Mouse (Mus musculus) erythroblast, embryonic 14.5 days (primary cell): ENCODE results near the gene Prepl.

Experiments used
- GATA1 ChIP-seq: IDR thresholded peaks from 2 replicates; pipeline ENCODE4 v1.6.1; 2012; ENCODE audit warnings: low read length, inconsistent platforms, mixed read lengths
- TAL1 ChIP-seq: IDR thresholded peaks from 3 replicates; pipeline ENCODE4 v1.6.1; 2012; ENCODE audit warnings: low read length, inconsistent platforms, mixed read lengths

- no peak for TF ChIP-seq GATA1
- TF ChIP-seq TAL1 = no peak
These were observed 57.0 kb downstream of the Prepl start for GRCm38 (mm10) chr17:85033087-85033486.
